Mouse (Mus musculus): ENCODE measurements around the gene Slpi. TPM values are rescaled to one million over a fixed set of nuclear protein-coding genes. Genes with fewer than 3 reads are reported as not detected.
"Not testable (repeated sequence)": the region's sequence is repeated elsewhere in the genome, so short reads cannot be mapped to it uniquely, and the experiment has no call there.

Gene Slpi
- polyA plus RNA-seq, 1 experiment from 2014 or later = 3.8 TPM

DNA sequence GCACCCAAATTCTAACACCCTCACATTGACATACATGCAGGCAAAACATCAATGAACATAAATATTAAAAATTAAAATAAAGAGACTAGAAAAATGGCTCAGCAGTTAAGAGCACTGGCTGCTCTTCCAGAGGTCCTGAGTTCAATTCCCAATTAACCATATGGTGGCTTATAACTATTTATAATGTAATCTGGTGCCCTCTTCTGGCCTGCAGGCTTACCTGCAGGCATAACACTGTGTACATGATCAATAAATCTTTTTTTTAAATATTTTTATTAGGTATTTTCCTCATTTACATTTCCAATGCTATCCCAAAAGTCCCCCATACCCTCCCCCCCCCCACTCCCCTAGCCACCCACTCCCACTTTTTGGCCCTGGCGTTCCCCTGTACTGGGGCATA lies 45.2 kb downstream of the Slpi start:
- not testable (repeated sequence) for H3K27ac ChIP-seq; ATAC-seq (ENCODE audit: low FRiP score, low read depth); H3K4me1 ChIP-seq; H3K4me3 ChIP-seq; H3K36me3 ChIP-seq; H3K9ac ChIP-seq; H3K4me2 ChIP-seq (replicated peaks); H3K27me3 ChIP-seq; H3K9me3 ChIP-seq
- WGBS = 81% methylated on average over 1 of the region's 1 CpGs

GRCm38 (mm10) chr2:164332440-164332839 lies 56.5 kb downstream of the Slpi start, which contains the start of gene Svs5:
TSS of gene Svs5 (plus strand) at chr2:164332740.
- not testable (repeated sequence) for H3K4me3 ChIP-seq; H3K4me1 ChIP-seq; H3K36me3 ChIP-seq; H3K27ac ChIP-seq; H3K27me3 ChIP-seq; H3K9ac ChIP-seq; H3K9me3 ChIP-seq; ATAC-seq (ENCODE audit: low FRiP score, low read depth); H3K4me2 ChIP-seq (replicated peaks)
- 79% methylated on average over 3 of the region's 3 CpGs for WGBS

DNA sequence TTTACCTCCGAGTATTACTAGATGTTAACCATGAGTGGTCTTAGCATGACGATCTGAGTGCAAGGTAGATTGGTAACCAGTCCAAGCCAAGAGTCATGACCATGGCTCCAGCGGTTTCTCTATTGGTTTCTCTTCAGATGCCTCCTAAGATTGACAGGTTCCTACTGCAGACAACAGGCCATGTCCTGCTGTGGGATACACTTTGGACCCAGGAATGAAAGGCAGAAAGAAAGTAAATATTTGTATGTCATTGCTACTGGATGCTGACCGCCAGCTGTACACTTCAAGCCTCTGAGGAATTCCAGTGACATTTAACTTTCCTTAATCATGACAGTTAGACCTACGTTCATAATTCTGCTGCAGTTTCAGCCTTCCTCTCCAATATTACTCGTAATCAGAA lies 67.9 kb downstream of the Slpi start:
- Histone ChIP-seq H3K4me2 (replicated peaks) (no peak overlapping the region), H3K4me1 (no peaks in the 10 kb centered on the region), H3K36me3 (no peaks in the 10 kb centered on the region), H3K9me3 (no peaks in the 10 kb centered on the region), H3K27me3 (no peaks in the 10 kb centered on the region), H3K9ac (no peak overlapping the region), H3K4me3 (no peak overlapping the region), H3K27ac (no peak overlapping the region)
- 88% methylated on average over 6 of the region's 6 CpGs for WGBS
- no peak for ATAC-seq (ENCODE audit: low FRiP score, low read depth)

DNA sequence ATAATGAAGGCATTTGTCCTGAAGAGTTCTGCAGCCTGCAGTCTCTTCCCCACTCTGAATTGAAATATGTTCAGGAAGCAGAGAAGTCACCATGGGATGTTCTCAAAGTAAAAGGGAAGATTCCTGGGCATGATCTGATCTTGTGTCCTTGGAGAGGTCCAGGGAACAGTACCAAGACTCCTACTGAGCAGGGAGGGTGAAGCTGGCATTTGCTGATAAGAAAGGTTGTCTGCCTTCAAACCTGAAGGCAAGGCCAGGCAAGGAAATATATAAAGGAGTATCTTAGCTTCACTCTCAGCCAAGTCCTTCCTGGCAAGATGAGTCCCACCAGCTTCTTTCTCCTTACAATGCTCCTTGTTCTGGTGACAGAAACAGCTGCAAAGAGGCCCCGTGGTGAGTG lies 72.4 kb downstream of the Slpi start, which contains the start of gene Svs6:
Gene Svs6, plus strand, starts transcription at position 301 of the 400 bp plus-strand sequence.
- not testable (repeated sequence) for ATAC-seq (ENCODE audit: low FRiP score, low read depth); H3K9me3 ChIP-seq; H3K4me3 ChIP-seq; H3K4me1 ChIP-seq; H3K9ac ChIP-seq; H3K4me2 ChIP-seq (replicated peaks); H3K27ac ChIP-seq; H3K27me3 ChIP-seq; H3K36me3 ChIP-seq
- 79% methylated on average over 1 of the region's 1 CpGs for WGBS

DNA sequence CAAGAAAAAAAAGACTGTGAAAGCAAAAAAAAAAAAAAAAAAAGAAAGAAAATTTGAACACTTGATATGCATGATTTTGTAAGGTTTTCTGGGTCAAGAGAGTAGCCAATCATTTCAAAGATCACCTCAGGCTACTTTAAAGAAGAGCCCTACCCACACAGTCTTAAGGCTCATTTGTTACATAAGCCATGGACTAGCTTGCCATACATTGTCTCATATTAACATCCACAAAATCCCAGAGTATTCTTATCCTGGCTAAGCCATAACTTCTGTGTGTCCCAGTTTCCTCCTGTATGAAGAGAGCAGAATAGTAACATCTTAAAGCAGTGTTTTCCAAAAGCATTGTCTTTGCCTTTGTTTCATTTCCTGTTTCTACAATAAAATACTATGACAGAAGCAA lies 73.4 kb downstream of the Slpi start:
- not testable (repeated sequence) for H3K4me1 ChIP-seq; H3K9ac ChIP-seq; H3K27me3 ChIP-seq; ATAC-seq (ENCODE audit: low FRiP score, low read depth); H3K36me3 ChIP-seq; H3K4me3 ChIP-seq; H3K9me3 ChIP-seq; H3K27ac ChIP-seq; H3K4me2 ChIP-seq (replicated peaks)

DNA sequence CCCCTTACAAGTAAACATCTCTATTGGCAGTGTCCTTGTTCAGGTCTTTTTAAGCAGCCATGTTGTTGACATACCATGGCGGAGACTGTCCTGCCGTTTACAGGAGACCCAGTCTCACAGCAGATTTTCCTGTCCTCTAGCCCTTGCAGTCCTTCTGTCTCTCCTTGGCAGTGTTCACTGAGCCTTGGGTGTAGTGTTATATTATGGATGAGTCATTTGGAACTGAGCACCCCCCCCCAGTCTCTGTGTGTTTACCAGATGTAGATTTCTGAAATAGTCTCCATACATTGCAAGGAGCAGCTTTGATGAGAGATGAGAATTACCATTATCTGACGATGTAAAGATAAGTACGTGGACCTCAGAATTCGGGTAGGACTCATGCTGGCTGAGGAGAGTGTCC lies 76.3 kb downstream of the Slpi start:
- Histone ChIP-seq H3K9me3 (no peaks in the 10 kb centered on the region), H3K4me3 (no peak overlapping the region), H3K4me1 (no peaks in the 10 kb centered on the region), H3K27ac (no peak overlapping the region), H3K9ac (no peak overlapping the region), H3K36me3 (no peaks in the 10 kb centered on the region), H3K27me3 (no peaks in the 10 kb centered on the region), H3K4me2 (replicated peaks) (no peak overlapping the region)
- WGBS = 92% methylated on average over 5 of the region's 5 CpGs
- ATAC-seq (ENCODE audit: low FRiP score, low read depth) = no peak

Small RNA genes within 50 kb of the gene (microRNA-seq; reads per million reads assigned to microRNA genes)
- gene Mir7678 = not detected

Other genes with a start within 250 kb of the Slpi start
- 2.5 and 2.8 TPM in 2 replicates for gene Kcns1, start 218.0 kb downstream of the Slpi start, polyA plus RNA-seq (2015; fragmentation: Nextera tagmentation; extraction: Ambion mirVana)
- gene Wfdc5, start 206.4 kb downstream of the Slpi start, polyA plus RNA-seq (2015; fragmentation: Nextera tagmentation; extraction: Ambion mirVana) = not detected in 2 replicates
- gene Wfdc12, start 198.5 kb downstream of the Slpi start, polyA plus RNA-seq (2015; fragmentation: Nextera tagmentation; extraction: Ambion mirVana) = 0.51 TPM in 1 of 2 replicates, not detected in the other
- not detected in 2 replicates for gene Wfdc15a, start 189.0 kb downstream of the Slpi start, polyA plus RNA-seq (2015; fragmentation: Nextera tagmentation; extraction: Ambion mirVana)
- not detected in 2 replicates for gene Wfdc15b, start 167.4 kb downstream of the Slpi start, polyA plus RNA-seq (2015; fragmentation: Nextera tagmentation; extraction: Ambion mirVana)
- not detected in 2 replicates for gene Svs2, start 150.6 kb downstream of the Slpi start, polyA plus RNA-seq (2015; fragmentation: Nextera tagmentation; extraction: Ambion mirVana)
- not detected in 2 replicates for gene Svs3b, start 132.5 kb downstream of the Slpi start, polyA plus RNA-seq (2015; fragmentation: Nextera tagmentation; extraction: Ambion mirVana)
- gene Svs4, start 110.6 kb downstream of the Slpi start, polyA plus RNA-seq (2015; fragmentation: Nextera tagmentation; extraction: Ambion mirVana) = not detected in 2 replicates
- not detected in 2 replicates for gene Svs3a, start 99.8 kb downstream of the Slpi start, polyA plus RNA-seq (2015; fragmentation: Nextera tagmentation; extraction: Ambion mirVana)
- gene Svs6, start 72.3 kb downstream of the Slpi start, polyA plus RNA-seq (2015; fragmentation: Nextera tagmentation; extraction: Ambion mirVana) = not detected in 2 replicates
- not detected in 2 replicates for gene Svs5, start 56.4 kb downstream of the Slpi start, polyA plus RNA-seq (2015; fragmentation: Nextera tagmentation; extraction: Ambion mirVana)
- gene Rbpjl, start 14.0 kb upstream of the Slpi start, polyA plus RNA-seq (2015; fragmentation: Nextera tagmentation; extraction: Ambion mirVana) = 1.5 and 1.6 TPM in 2 replicates
- gene Matn4, start 16.1 kb upstream of the Slpi start, polyA plus RNA-seq (2015; fragmentation: Nextera tagmentation; extraction: Ambion mirVana) = 192 and 200 TPM in 2 replicates
- gene Sdc4, start 54.8 kb upstream of the Slpi start, polyA plus RNA-seq (2015; fragmentation: Nextera tagmentation; extraction: Ambion mirVana) = 61.0 and 63.6 TPM in 2 replicates
- 65.2 and 66.6 TPM in 2 replicates for gene Sys1, start 67.9 kb upstream of the Slpi start, polyA plus RNA-seq (2015; fragmentation: Nextera tagmentation; extraction: Ambion mirVana)
- 5.5 and 7.4 TPM in 2 replicates for gene Gm20458, start 71.9 kb upstream of the Slpi start, polyA plus RNA-seq (2015; fragmentation: Nextera tagmentation; extraction: Ambion mirVana)
- not detected in 2 replicates for gene Trp53tg5, start 84.6 kb upstream of the Slpi start, polyA plus RNA-seq (2015; fragmentation: Nextera tagmentation; extraction: Ambion mirVana)
- 1.4 and 2.3 TPM in 2 replicates for gene Dbndd2, start 97.0 kb upstream of the Slpi start, polyA plus RNA-seq (2015; fragmentation: Nextera tagmentation; extraction: Ambion mirVana)
- 45.9 and 46.8 TPM in 2 replicates for gene Pigt, start 108.4 kb upstream of the Slpi start, polyA plus RNA-seq (2015; fragmentation: Nextera tagmentation; extraction: Ambion mirVana)
- 30.4 and 36.0 TPM in 2 replicates for gene Wfdc2, start 173.3 kb upstream of the Slpi start, polyA plus RNA-seq (2015; fragmentation: Nextera tagmentation; extraction: Ambion mirVana)
- not detected in 2 replicates for gene Spint3, start 184.4 kb upstream of the Slpi start, polyA plus RNA-seq (2015; fragmentation: Nextera tagmentation; extraction: Ambion mirVana)
- not detected in 2 replicates for gene Wfdc6a, start 196.4 kb upstream of the Slpi start, polyA plus RNA-seq (2015; fragmentation: Nextera tagmentation; extraction: Ambion mirVana)
- not detected in 2 replicates for gene Eppin, start 204.5 kb upstream of the Slpi start, polyA plus RNA-seq (2015; fragmentation: Nextera tagmentation; extraction: Ambion mirVana)
- gene Wfdc6b, start 224.4 kb upstream of the Slpi start, polyA plus RNA-seq (2015; fragmentation: Nextera tagmentation; extraction: Ambion mirVana) = not detected in 2 replicates
- gene Wfdc8, start 224.5 kb upstream of the Slpi start, polyA plus RNA-seq (2015; fragmentation: Nextera tagmentation; extraction: Ambion mirVana) = not detected in 2 replicates
- not detected in 2 replicates for gene Wfdc16, start 249.7 kb upstream of the Slpi start, polyA plus RNA-seq (2015; fragmentation: Nextera tagmentation; extraction: Ambion mirVana)

All from limb, embryonic 13.5 days (tissue).